Mouse (Mus musculus) kidney, postnatal 0 days (tissue): ENCODE measurements around the gene Spata20. TPM values are rescaled to one million over a fixed set of nuclear protein-coding genes. Genes with fewer than 3 reads are reported as not detected.

Source experiments
- ATAC-seq: fragments of 200-750 bp; cut with Nextera tagmentation; replicated peaks from 2 replicates; pipeline ENCODE4 v1.8.0; 2017; ENCODE audit warnings: low read depth, moderate number of reproducible peaks, moderate TSS enrichment, moderate library complexity; ENCODE audit not compliant: low FRiP score
- DNase-seq: peaks from one replicate; pipeline ENCODE4 v3.0.0-alpha.2; 2016; ENCODE audit warnings: low spot score
- H3K27ac ChIP-seq: fragments of 300-500 bp; sonication (generic); 2 replicates; pipeline ENCODE4 v1.5.1; 2014; ENCODE audit warnings: mild to moderate bottlenecking
- H3K27me3 ChIP-seq: fragments of 300-500 bp; sonication (generic); 2 replicates; pipeline ENCODE4 v1.6.1; 2014; ENCODE audit warnings: low read length, mixed read lengths; ENCODE audit not compliant: insufficient read depth
- H3K36me3 ChIP-seq: fragments of 300-500 bp; sonication (generic); 2 replicates; pipeline ENCODE4 v1.6.1; 2014; ENCODE audit warnings: low read length, mixed read lengths; ENCODE audit not compliant: insufficient read depth
- H3K4me1 ChIP-seq: fragments of 300-500 bp; sonication (generic); replicated peaks from 2 replicates; pipeline ENCODE4 v1.6.1; 2014; ENCODE audit warnings: antibody characterized with exemption, low read length, mixed read lengths; ENCODE audit not compliant: insufficient read depth
- H3K4me2 ChIP-seq: fragments of 300-500 bp; sonication (generic); 2 replicates; pipeline ENCODE4 v1.6.1; 2014; ENCODE audit warnings: mild to moderate bottlenecking, low read length, moderate library complexity, mixed read lengths
- H3K4me3 ChIP-seq: fragments of 300-500 bp; sonication (generic); replicated peaks from 2 replicates; pipeline ENCODE4 v1.5.1; 2014; ENCODE audit warnings: low read depth, low read length
- H3K9ac ChIP-seq: fragments of 300-500 bp; sonication (generic); 2 replicates; pipeline ENCODE4 v1.6.1; 2014; ENCODE audit warnings: low read depth, low read length
- H3K9me3 ChIP-seq: fragments of 300-500 bp; sonication (generic); replicated peaks from 2 replicates; pipeline ENCODE4 v1.6.1; 2016; ENCODE audit warnings: low read length, inconsistent platforms, mixed read lengths
- CTCF ChIP-seq: IDR thresholded peaks from 2 replicates; pipeline ENCODE4 v1.5.1; 2016; ENCODE audit warnings: antibody characterized with exemption, low read depth, mild to moderate bottlenecking, moderate library complexity
- WGBS: fragments of 180-500 bp; shearing (Covaris S2); extraction: QIAGEN DNeasy Blood & Tissue Kit; methylation state at CpG from one replicate; pipeline ENCODE4 v1.1.7; 2014; 5-methylcytosine and 5-hydroxymethylcytosine counted together
- polyA plus RNA-seq: library from polyadenylated mRNA; unstranded; fragments of >200 nt; fragmentation: Nextera tagmentation; extraction: Ambion mirVana; gene quantifications from 2 replicates; pipeline ENCODE4 v1.2.1, GENCODE M21; 2015

The Spata20 gene
- polyA plus RNA-seq, 1 experiment from 2014 or later = not detected

DNA sequence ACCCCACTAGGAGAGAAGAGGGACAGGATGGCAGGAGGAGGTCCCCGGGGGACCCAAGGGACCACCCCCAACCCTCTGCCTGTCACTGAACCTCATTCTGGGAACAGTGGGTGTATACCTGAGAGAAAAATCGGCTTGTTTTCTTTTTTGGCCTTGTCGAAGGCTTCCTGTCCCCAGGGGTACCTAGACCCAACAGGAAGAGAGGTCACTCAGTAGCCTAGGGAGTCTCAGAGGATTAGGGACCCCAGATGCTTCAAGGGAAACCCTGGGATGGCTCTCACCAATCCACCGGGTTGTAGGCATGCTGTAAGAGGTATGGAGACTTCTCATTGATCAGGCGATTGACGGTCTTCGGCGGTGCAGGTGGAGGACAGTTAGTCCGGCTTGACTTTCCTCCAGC is 1.3 kb downstream of the Spata20 start:
- DNase-seq (no peak), ATAC-seq (no peak)
- no peak for TF ChIP-seq CTCF
- Histone ChIP-seq H3K4me2 (no peak overlapping the region), H3K27ac (no peak overlapping the region), H3K9me3 (no peaks in the 10 kb centered on the region), H3K4me3 (no peak overlapping the region), H3K4me1 (no peaks in the 10 kb centered on the region; the same call in 1 of the 2 replicates), H3K36me3 (no peaks in the 10 kb centered on the region), H3K27me3 (peaks cover 2% of the 10 kb centered on the region; the same call in 1 of the 2 replicates), H3K9ac (no peak overlapping the region)
- WGBS = 84% methylated on average over 9 of the region's 9 CpGs

DNA sequence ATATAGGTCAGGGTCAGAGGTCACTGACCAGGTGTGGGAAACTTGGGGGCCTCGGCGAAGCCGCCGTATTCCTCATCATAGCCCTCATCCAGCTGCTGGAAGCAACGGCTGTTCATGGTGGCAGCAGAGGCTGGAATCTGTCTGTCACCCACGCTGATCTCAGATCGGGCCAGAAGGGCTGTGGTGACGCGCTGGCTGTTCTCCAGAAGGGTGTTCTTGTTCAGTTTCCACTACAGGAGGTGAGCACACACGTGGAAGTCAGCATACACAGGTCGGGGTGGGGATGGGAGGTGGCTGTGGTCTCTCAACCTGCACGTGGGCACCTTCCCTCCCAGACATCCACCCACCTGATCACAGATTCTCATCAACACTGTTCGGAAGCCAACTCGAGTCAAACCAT is 2.1 kb downstream of the Spata20 start:
- 68% methylated on average over 14 of the region's 14 CpGs for WGBS
- Histone ChIP-seq H3K27me3 (peaks cover 2% of the 10 kb centered on the region; the same call in 1 of the 2 replicates), H3K9ac (no peak overlapping the region), H3K27ac (no peak overlapping the region), H3K4me3 (no peak overlapping the region), H3K4me2 (no peak overlapping the region), H3K36me3 (no peaks in the 10 kb centered on the region), H3K9me3 (no peaks in the 10 kb centered on the region), H3K4me1 (no peaks in the 10 kb centered on the region; the same call in 1 of the 2 replicates)
- TF ChIP-seq CTCF = no peak
- DNase-seq = no peak
- no peak for ATAC-seq

- H3K27me3 ChIP-seq = peaks cover 2% of the 10 kb centered on the region; the same call in 1 of the 2 replicates
- peak; percentile 31; the same call in 1 of the 2 replicates for TF ChIP-seq CTCF
- no peak for DNase-seq
- H3K27ac ChIP-seq = no peak overlapping the region
- H3K36me3 ChIP-seq = no peaks in the 10 kb centered on the region
- H3K4me2 ChIP-seq = no peak overlapping the region
- H3K4me3 ChIP-seq = no peak overlapping the region
- H3K9me3 ChIP-seq = no peaks in the 10 kb centered on the region
- H3K4me1 ChIP-seq = no peaks in the 10 kb centered on the region; the same call in 1 of the 2 replicates
- WGBS = 78% methylated on average over 11 of the region's 11 CpGs
- no peak overlapping the region for H3K9ac ChIP-seq
- ATAC-seq = no peak
Measured at GRCm38 (mm10) chr11:94483436-94483835, 2.5 kb downstream of the Spata20 start.

DNA sequence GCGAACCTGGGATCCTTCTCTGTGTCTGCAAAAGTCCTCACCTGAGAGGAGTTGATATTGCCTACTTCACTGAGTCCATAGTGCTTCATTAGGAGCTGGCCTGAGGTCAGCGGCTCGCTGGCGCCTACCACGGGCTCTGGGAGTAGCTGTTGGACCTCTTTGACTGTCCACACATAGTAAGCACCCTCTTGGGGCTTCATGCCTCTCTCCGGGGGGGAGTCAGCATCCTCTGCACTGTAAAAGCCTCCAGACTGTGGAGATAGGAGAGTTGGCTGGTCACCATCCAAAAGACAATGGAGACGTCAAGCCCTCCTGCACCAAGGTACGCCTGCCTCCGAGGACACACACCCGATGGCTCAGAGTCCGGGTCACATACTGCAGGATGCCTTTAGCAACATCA is 3.2 kb downstream of the Spata20 start:
- TF ChIP-seq CTCF = no peak
- 89% methylated on average over 11 of the region's 11 CpGs for WGBS
- H3K27ac ChIP-seq = no peak overlapping the region
- DNase-seq = no peak
- H3K27me3 ChIP-seq = peaks cover 2% of the 10 kb centered on the region; the same call in 1 of the 2 replicates
- ATAC-seq = no peak
- H3K36me3 ChIP-seq = no peaks in the 10 kb centered on the region
- no peak overlapping the region for H3K4me2 ChIP-seq
- no peaks in the 10 kb centered on the region for H3K9me3 ChIP-seq
- H3K4me3 ChIP-seq = no peak overlapping the region
- no peak overlapping the region for H3K9ac ChIP-seq
- no peaks in the 10 kb centered on the region; the same call in 1 of the 2 replicates for H3K4me1 ChIP-seq

DNA sequence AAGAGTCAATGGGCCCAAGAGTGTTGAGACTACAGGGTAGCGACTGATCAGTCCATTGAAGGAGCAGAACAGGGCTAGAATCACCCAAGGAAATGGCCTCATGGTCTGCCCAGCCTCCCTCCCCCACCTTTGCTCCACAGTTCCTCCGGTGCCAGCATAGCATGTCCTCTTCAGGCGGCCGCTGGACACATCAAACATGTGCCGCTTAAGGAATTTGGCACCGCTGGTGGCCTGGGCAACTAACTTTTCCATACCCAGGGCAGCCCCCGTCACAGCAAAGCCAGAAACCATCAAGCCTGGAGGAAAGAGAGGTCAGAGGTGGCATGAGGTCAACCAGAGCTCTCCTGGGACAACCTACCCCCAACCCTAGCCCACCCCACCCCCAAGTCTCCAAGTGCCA is 4.0 kb downstream of the Spata20 start:
- 91% methylated on average over 7 of the region's 7 CpGs for WGBS
- no peak overlapping the region for H3K27ac ChIP-seq
- peaks cover 2% of the 10 kb centered on the region; the same call in 1 of the 2 replicates for H3K27me3 ChIP-seq
- no peak overlapping the region for H3K4me2 ChIP-seq
- H3K4me1 ChIP-seq = no peaks in the 10 kb centered on the region; the same call in 1 of the 2 replicates
- TF ChIP-seq CTCF = no peak
- H3K9me3 ChIP-seq = no peaks in the 10 kb centered on the region
- H3K4me3 ChIP-seq = no peak overlapping the region
- H3K36me3 ChIP-seq = no peaks in the 10 kb centered on the region
- H3K9ac ChIP-seq = no peak overlapping the region
- no peak for ATAC-seq
- DNase-seq = no peak

- ATAC-seq (no peak), DNase-seq (no peak)
- no peak overlapping the region for H3K4me3 ChIP-seq
- H3K4me1 ChIP-seq = no peaks in the 10 kb centered on the region
- H3K9me3 ChIP-seq = no peaks in the 10 kb centered on the region
- no peak overlapping the region for H3K9ac ChIP-seq
- WGBS = 90% methylated on average over 9 of the region's 9 CpGs
- no peak overlapping the region for H3K4me2 ChIP-seq
- no peak for TF ChIP-seq CTCF
- peaks cover 4% of the 10 kb centered on the region; the same call in 1 of the 2 replicates for H3K27me3 ChIP-seq
- H3K27ac ChIP-seq = no peak overlapping the region
- no peaks in the 10 kb centered on the region for H3K36me3 ChIP-seq
Measured at GRCm38 (mm10) chr11:94480382-94480781, 5.6 kb downstream of the Spata20 start.

DNA sequence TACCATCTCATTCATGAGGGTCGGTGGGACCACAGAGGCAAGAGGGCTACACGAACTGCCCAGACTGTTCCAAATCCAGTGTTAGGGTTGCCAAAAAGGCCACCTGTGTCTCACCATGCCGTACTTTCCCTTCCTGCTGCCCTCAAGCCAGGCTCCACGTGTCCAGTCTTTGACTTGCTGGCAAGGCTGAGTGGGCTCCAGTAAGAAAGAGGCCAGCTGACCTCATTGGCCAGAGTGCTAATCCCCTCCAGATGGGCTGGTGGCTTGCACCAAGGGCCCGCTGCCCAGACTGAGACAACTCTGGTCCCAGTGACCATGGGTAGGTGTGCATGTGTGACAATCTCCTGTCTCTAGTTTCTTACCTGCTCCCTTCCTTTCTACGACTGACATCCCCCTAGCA is 8.3 kb downstream of the Spata20 start:
- Histone ChIP-seq H3K36me3 (no peaks in the 10 kb centered on the region), H3K4me1 (0 out of 2 replicates have a peak, but pooled peaks cover 10% of the 10 kb centered on the region), H3K9ac (no peak overlapping the region), H3K4me2 (no peak overlapping the region), H3K27me3 (0 out of 2 replicates have a peak, but pooled peaks cover 3% of the 10 kb centered on the region), H3K4me3 (no peak overlapping the region), H3K9me3 (no peaks in the 10 kb centered on the region), H3K27ac (no peak overlapping the region)
- 76% methylated on average over 6 of the region's 6 CpGs for WGBS
- no peak for DNase-seq
- ATAC-seq = no peak
- no peak for TF ChIP-seq CTCF
